In the genomic region with DNA sequence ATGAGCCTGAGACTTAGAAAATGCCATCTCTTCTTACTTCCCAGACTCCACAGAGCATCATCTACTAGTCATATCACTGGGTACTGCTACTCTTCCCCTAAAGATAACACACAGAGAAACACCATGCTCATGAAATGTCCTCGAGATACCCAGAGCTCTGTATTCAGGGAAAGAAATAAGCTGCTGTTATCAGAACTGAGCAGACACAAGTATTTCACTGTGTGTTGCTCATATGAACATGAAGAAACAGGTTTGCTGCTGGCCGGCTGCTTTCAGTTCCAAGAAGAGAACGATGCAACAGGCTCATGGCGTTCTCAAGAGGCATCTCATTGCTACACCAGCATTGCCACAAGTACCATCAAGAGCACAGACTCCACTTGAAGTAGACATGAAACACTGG, we compare ENCODE assay signal across 12 mouse cellular contexts. TPM values are rescaled to one million over a fixed set of nuclear protein-coding genes. Genes with fewer than 3 reads are reported as not detected.
DNase-seq lines count a peak whose midpoint lies in the region; ATAC-seq lines count a peak whose summit lies in the region.
"Had no signal": no experiment of that assay in that cellular context is flagged by ENCODE, and none has a peak within 500 bp of the region (broad histone marks: within the 10 kb centered on the region; RNA-seq: fewer than 3 reads in every experiment).

No protein-coding gene starts in this region.

- ATAC-seq in heart, embryonic 13.5 days (ENCODE audit: extremely low read depth, insufficient number of reproducible peaks, low FRiP score, low TSS enrichment): no peak; the same call in 1 of the 2 replicates
- peak; percentile 100 for ATAC-seq in liver, embryonic 13.5 days (ENCODE audit: low read depth)
- ATAC-seq in megakaryocyte, adult 5-6 weeks (ENCODE audit: poor library complexity, severe bottlenecking): 0 out of 2 replicates have a peak, but pooled peaks have one; percentile 11
- ATAC-seq in forebrain, embryonic 16.5 days: no peak

- peaks cover 3% of the 10 kb centered on the region; the same call in 1 of the 2 replicates for H3K36me3 ChIP-seq in heart, embryonic 13.5 days
- H3K36me3 ChIP-seq in liver, embryonic 13.5 days: peaks cover 6% of the 10 kb centered on the region
- no peaks in the 10 kb centered on the region for H3K36me3 ChIP-seq in forebrain, embryonic 16.5 days (ENCODE audit: control insufficient read depth, insufficient read depth)

- H3K4me3 ChIP-seq in heart, embryonic 13.5 days: no peak overlapping the region
- no peak overlapping the region for H3K4me3 ChIP-seq in liver, embryonic 13.5 days (replicated peaks)
- H3K4me3 ChIP-seq in forebrain, embryonic 16.5 days (replicated peaks; ENCODE audit: low read length): no peak overlapping the region

- intact Hi-C loops in heart, postnatal 25 days (cut with DNase I): no loop called here

- H3K4me1 ChIP-seq in heart, embryonic 13.5 days: peaks cover 7% of the 10 kb centered on the region
- peaks cover 88% of the 10 kb centered on the region for H3K4me1 ChIP-seq in liver, embryonic 13.5 days (replicated peaks)
- H3K4me1 ChIP-seq in forebrain, embryonic 16.5 days (replicated peaks; ENCODE audit: control insufficient read depth, insufficient read depth, low read length): no peaks in the 10 kb centered on the region

- WGBS in heart, embryonic 13.5 days: 53% methylated on average over 4 of the region's 4 CpGs
- WGBS in liver, embryonic 13.5 days (ENCODE audit: insufficient replicate concordance): 16% methylated on average over 4 of the region's 4 CpGs
- WGBS in forebrain, embryonic 16.5 days: 96% methylated on average over 4 of the region's 4 CpGs

- no peak for DNase-seq in heart, postnatal 25 days (ENCODE audit: low spot score)
- peak; percentile 81 for DNase-seq in c-Kit-negative CD71-positive TER-119-positive erythroid progenitor cells, embryonic 14.5 days (ENCODE audit: low read depth, low spot score)
- DNase-seq in liver, embryonic 13.5 days: peak; percentile 74
- no peak for DNase-seq in Muller cell, postnatal 12 days (ENCODE audit: inconsistent ontology term)
- DNase-seq in thymus, postnatal 4 days: no peak
- DNase-seq: cerebellum, adult 11-12 months; embryo, embryonic 11 days; heart, postnatal 14 days; kidney, adult 11 months had no signal

- no peak overlapping the region for H3K27ac ChIP-seq in heart, embryonic 13.5 days (replicated peaks)
- peak overlapping the region; percentile 99 for H3K27ac ChIP-seq in liver, embryonic 13.5 days
- H3K27ac ChIP-seq in forebrain, embryonic 16.5 days (ENCODE audit: low read length): no peak overlapping the region

- H3K9me3 ChIP-seq in heart, embryonic 13.5 days: no peaks in the 10 kb centered on the region
- H3K9me3 ChIP-seq in liver, embryonic 13.5 days (replicated peaks): no peaks in the 10 kb centered on the region
- no peaks in the 10 kb centered on the region for H3K9me3 ChIP-seq in forebrain, embryonic 16.5 days (ENCODE audit: control insufficient read depth, low read length)

- H3K9ac ChIP-seq in heart, embryonic 13.5 days: no peak overlapping the region
- H3K9ac ChIP-seq in liver, embryonic 13.5 days: peak overlapping the region; percentile 68
- H3K9ac ChIP-seq in forebrain, embryonic 16.5 days (replicated peaks; ENCODE audit: low read depth, low read length): no peak overlapping the region

- H3K4me2 ChIP-seq in heart, embryonic 13.5 days: peak overlapping the region; percentile 3; the same call in 1 of the 2 replicates
- H3K4me2 ChIP-seq in liver, embryonic 13.5 days: peak overlapping the region; percentile 60
- H3K4me2 ChIP-seq in forebrain, embryonic 16.5 days (ENCODE audit: low read length): no peak overlapping the region

- no peaks in the 10 kb centered on the region for H3K27me3 ChIP-seq in heart, embryonic 13.5 days (replicated peaks)
- H3K27me3 ChIP-seq in liver, embryonic 13.5 days: no peaks in the 10 kb centered on the region
- H3K27me3 ChIP-seq in forebrain, embryonic 16.5 days (replicated peaks; ENCODE audit: control insufficient read depth, insufficient read depth, low read length): no peaks in the 10 kb centered on the region

RNA-seq across cellular contexts. Expression of a gene that starts 53.3 kb away (rescaled TPM):
- polyA plus RNA-seq in heart, embryonic 13.5 days (2015; fragmentation: Nextera tagmentation; extraction: Ambion mirVana): 7.1 and 7.2 TPM in 2 replicates
- total RNA-seq in heart, postnatal 25 days (2021): 1 to 10 TPM; 4.2 to 5.3 TPM
- 11.8 and 13.9 TPM in 2 replicates for polyA plus RNA-seq in liver, embryonic 13.5 days (2015; fragmentation: Nextera tagmentation; extraction: Ambion mirVana)
- total RNA-seq in megakaryocyte, adult 5-6 weeks (2015): 31.3 and 36.2 TPM in 2 replicates
- total RNA-seq in megakaryocyte, adult 5-6 weeks (2017): 19.7 and 21.9 TPM in 2 replicates
- polyA plus RNA-seq in forebrain, embryonic 16.5 days (2015; fragmentation: Nextera tagmentation; extraction: Ambion mirVana): 14.8 and 18.7 TPM in 2 replicates

Comparison
In these comparisons a context has a peak if more than half of its experiments do, and no peak if none do; other contexts are left out.
1. ATAC-seq: peak in liver, embryonic 13.5 days (single experiment) and megakaryocyte, adult 5-6 weeks (single experiment); none in heart, embryonic 13.5 days (single experiment) and forebrain, embryonic 16.5 days (single experiment).
2. DNase-seq: peak in c-Kit-negative CD71-positive TER-119-positive erythroid progenitor cells, embryonic 14.5 days (single experiment) and liver, embryonic 13.5 days (single experiment); none in heart, postnatal 25 days (single experiment), Muller cell, postnatal 12 days (single experiment) and thymus, postnatal 4 days (single experiment).